Mouse (Mus musculus): ENCODE results near the gene Kcnj1.

Gene Kcnj1

GRCm38 (mm10) chr9:32372202-32372601, at the start of gene Kcnj1:
Kcnj1 (plus strand) TSS chr9:32372493.
- in situ Hi-C loops (cut with MboI, MseI): no loop called here

GRCm38 (mm10) chr9:32323610-32324009, 48.7 kb upstream of the Kcnj1 start:
- in situ Hi-C loops (cut with MboI, MseI): no loop called here

GRCm38 (mm10) chr9:32328777-32329176, 43.5 kb upstream of the Kcnj1 start:
- in situ Hi-C loops (cut with MboI, MseI): no loop called here

- in situ Hi-C loops (cut with MboI, MseI): no loop called here
Measured at GRCm38 (mm10) chr9:32331162-32331561, 41.1 kb upstream of the Kcnj1 start.

- in situ Hi-C loops (cut with MboI, MseI): no loop called here
Measured at GRCm38 (mm10) chr9:32335389-32336150, 36.7 kb upstream of the Kcnj1 start.

- in situ Hi-C loops (cut with MboI, MseI): loop anchor here (5.0 kb wide), 1 partner anchor 69 kb away; no protein-coding TSS in a partner anchor
Measured at GRCm38 (mm10) chr9:32340831-32341230, 31.5 kb upstream of the Kcnj1 start.

GRCm38 (mm10) chr9:32342929-32343328, 29.4 kb upstream of the Kcnj1 start:
- in situ Hi-C loops (cut with MboI, MseI): loop anchor here (5.0 kb wide), 1 partner anchor 71 kb away; no protein-coding TSS in a partner anchor

- in situ Hi-C loops (cut with MboI, MseI): loop anchor here (5.0 kb wide), 1 partner anchor 72 kb away; no protein-coding TSS in a partner anchor
Measured at GRCm38 (mm10) chr9:32344051-32344450, 28.2 kb upstream of the Kcnj1 start, which contains the start of gene Kcnj5. Kcnj5 (minus strand) TSS chr9:32344350.

- in situ Hi-C loops (cut with MboI, MseI): loop anchor here (5.0 kb wide), 1 partner anchor 72 kb away; no protein-coding TSS in a partner anchor
Measured at GRCm38 (mm10) chr9:32344489-32344888, 27.8 kb upstream of the Kcnj1 start.

GRCm38 (mm10) chr9:32348096-32348495, 24.2 kb upstream of the Kcnj1 start:
- in situ Hi-C loops (cut with MboI, MseI): no loop called here

GRCm38 (mm10) chr9:32349344-32349743, 22.9 kb upstream of the Kcnj1 start:
- in situ Hi-C loops (cut with MboI, MseI): no loop called here

- in situ Hi-C loops (cut with MboI, MseI): no loop called here
Measured at GRCm38 (mm10) chr9:32350332-32350731, 22.0 kb upstream of the Kcnj1 start.

GRCm38 (mm10) chr9:32360770-32361169, 11.5 kb upstream of the Kcnj1 start:
- in situ Hi-C loops (cut with MboI, MseI): no loop called here

- in situ Hi-C loops (cut with MboI, MseI): no loop called here
Measured at GRCm38 (mm10) chr9:32368812-32369211, 3.5 kb upstream of the Kcnj1 start.

- in situ Hi-C loops (cut with MboI, MseI): no loop called here
Measured at GRCm38 (mm10) chr9:32369388-32369787, 2.9 kb upstream of the Kcnj1 start.

- in situ Hi-C loops (cut with MboI, MseI): no loop called here
Measured at GRCm38 (mm10) chr9:32373656-32374055, 1.4 kb downstream of the Kcnj1 start.

- in situ Hi-C loops (cut with MboI, MseI): no loop called here
Measured at GRCm38 (mm10) chr9:32376031-32376430, 3.7 kb downstream of the Kcnj1 start.

- in situ Hi-C loops (cut with MboI, MseI): no loop called here
Measured at GRCm38 (mm10) chr9:32376863-32377590, 4.7 kb downstream of the Kcnj1 start.

- in situ Hi-C loops (cut with MboI, MseI): no loop called here
Measured at GRCm38 (mm10) chr9:32384906-32385305, 12.6 kb downstream of the Kcnj1 start.

GRCm38 (mm10) chr9:32388120-32388519, 15.8 kb downstream of the Kcnj1 start:
- in situ Hi-C loops (cut with MboI, MseI): no loop called here

GRCm38 (mm10) chr9:32391092-32391491, 18.8 kb downstream of the Kcnj1 start:
- in situ Hi-C loops (cut with MboI, MseI): no loop called here

- in situ Hi-C loops (cut with MboI, MseI): no loop called here
Measured at GRCm38 (mm10) chr9:32391701-32392100, 19.4 kb downstream of the Kcnj1 start.

- in situ Hi-C loops (cut with MboI, MseI): no loop called here
Measured at GRCm38 (mm10) chr9:32392716-32393115, 20.4 kb downstream of the Kcnj1 start.
